In the genomic region with DNA sequence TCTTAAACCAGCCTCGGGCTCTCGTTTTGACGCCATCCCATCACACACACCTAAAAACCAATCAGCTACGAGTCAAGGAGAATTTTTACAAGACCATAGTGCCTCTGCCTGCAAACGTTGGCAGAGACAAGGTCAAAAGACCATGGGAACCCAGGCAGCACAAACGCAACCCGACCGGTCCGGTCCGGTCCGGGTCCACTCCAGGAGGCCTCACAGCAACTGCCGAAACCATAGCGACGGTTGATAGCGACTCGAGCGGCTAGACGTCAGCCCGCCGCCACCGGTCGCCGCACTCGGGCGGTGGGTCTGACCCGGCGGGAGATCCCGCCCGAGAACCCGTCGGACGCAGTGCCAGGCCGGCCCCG, we compare ENCODE assay signal across 7 mouse cellular contexts. TPM values are rescaled to one million over a fixed set of nuclear protein-coding genes. Genes with fewer than 3 reads are reported as not detected.
A peak's percentile ranks its signal among the peaks of the same experiment; 100 is the strongest.
DNase-seq lines count a peak whose midpoint lies in the region; ATAC-seq and TF ChIP-seq lines count a peak whose summit lies in the region.

Gene BC049715, plus strand, starts transcription at position 111 of the 365 bp plus-strand sequence.

- TF ChIP-seq EP300 in CH12.LX (IDR thresholded peaks at IDR 0.05; ENCODE audit: low read length) = no peak

- in situ Hi-C loops in CH12.LX (cut with MboI; ENCODE audit: low pct_ligation_motif_present, low pct_unique_long_range_greater_than_20kb, low sequenced_read_pairs) = no loop called here

- peaks cover 17 to 28% of the 10 kb centered on the region in 2 experiments for H3K36me3 ChIP-seq in CH12.LX (replicated peaks in 1 of 2; ENCODE audit: control insufficient read depth in 1 of 2, insufficient read depth in 1 of 2, low read length in 1 of 2)
- H3K36me3 ChIP-seq in forebrain, embryonic 13.5 days (ENCODE audit: poor library complexity, severe bottlenecking) = peaks cover 26% of the 10 kb centered on the region
- H3K36me3 ChIP-seq in liver, embryonic 12.5 days = peaks cover 30% of the 10 kb centered on the region
- peaks cover 8% of the 10 kb centered on the region; the same call in 1 of the 2 replicates for H3K36me3 ChIP-seq in stomach, embryonic 16.5 days (ENCODE audit: control insufficient read depth, insufficient read depth, low read length)

- no peaks in the 10 kb centered on the region for H3K27me3 ChIP-seq in CH12.LX (replicated peaks)
- H3K27me3 ChIP-seq in forebrain, embryonic 13.5 days = peaks cover 12% of the 10 kb centered on the region; the same call in 1 of the 2 replicates
- H3K27me3 ChIP-seq in liver, embryonic 12.5 days (replicated peaks) = 0 out of 2 replicates have a peak, but pooled peaks cover 3% of the 10 kb centered on the region
- H3K27me3 ChIP-seq in stomach, embryonic 16.5 days (ENCODE audit: control insufficient read depth, insufficient read depth, low read length) = no peaks in the 10 kb centered on the region

- DNase-seq in 3T3-L1 (ENCODE audit: low read depth, low spot score) (peak; percentile 61), CH12.LX (ENCODE audit: extremely low read depth) (no peak)
- DNase-seq in gastrocnemius, postnatal 4 days (ENCODE audit: low spot score in 2 of 2) = no peak
- no peak for DNase-seq in adrenal gland, adult 8-10 months

- peak within 1 kb of the TSS; percentile 98 for H3K9ac ChIP-seq in CH12.LX (ENCODE audit: insufficient read depth, low read depth)
- peak within 1 kb of the TSS; percentile 88 for H3K9ac ChIP-seq in forebrain, embryonic 13.5 days
- peak within 1 kb of the TSS; percentile 98 for H3K9ac ChIP-seq in liver, embryonic 12.5 days
- peak within 1 kb of the TSS; percentile 99 for H3K9ac ChIP-seq in stomach, embryonic 16.5 days (ENCODE audit: low read length)

- no peak for TF ChIP-seq POLR2A in CH12.LX (IDR thresholded peaks at IDR 0.05; ENCODE audit: low read depth, low read length)

- TF ChIP-seq RAD21 in CH12.LX (IDR thresholded peaks at IDR 0.05; ENCODE audit: low read depth, low read length) = no peak

- H3K79me2 ChIP-seq in CH12.LX (replicated peaks; ENCODE audit: control insufficient read depth, extremely low read depth, insufficient read depth, poor library complexity, severe bottlenecking) = peaks cover 43% of the 10 kb centered on the region

- H3K9me3 ChIP-seq in CH12.LX (replicated peaks; ENCODE audit: low read length) = no peaks in the 10 kb centered on the region
- H3K9me3 ChIP-seq in forebrain, embryonic 13.5 days (replicated peaks) = no peaks in the 10 kb centered on the region
- no peaks in the 10 kb centered on the region for H3K9me3 ChIP-seq in liver, embryonic 12.5 days (replicated peaks)
- H3K9me3 ChIP-seq in stomach, embryonic 16.5 days (replicated peaks; ENCODE audit: control insufficient read depth, low read length) = no peaks in the 10 kb centered on the region

- dilution Hi-C loops in CH12.LX (cut with MboI; ENCODE audit: extremely low pct_ligation_motif_present, extremely low pct_unique_long_range_greater_than_20kb, low sequenced_read_pairs) = no loop called here

- peak within 1 kb of the TSS; percentile 58 for H3K27ac ChIP-seq in CH12.LX (ENCODE audit: insufficient read depth, low read depth)
- H3K27ac ChIP-seq in forebrain, embryonic 13.5 days = peak within 1 kb of the TSS; percentile 58; the same call in 1 of the 2 replicates
- H3K27ac ChIP-seq in liver, embryonic 12.5 days = peak within 1 kb of the TSS; percentile 87
- H3K27ac ChIP-seq in stomach, embryonic 16.5 days (ENCODE audit: low read length) = peak within 1 kb of the TSS; percentile 83

- peak within 1 kb of the TSS; percentile 100 for H3K4me2 ChIP-seq in CH12.LX (ENCODE audit: insufficient read depth, low read depth, poor library complexity, severe bottlenecking)
- peak within 1 kb of the TSS; percentile 78 for H3K4me2 ChIP-seq in forebrain, embryonic 13.5 days
- peak within 1 kb of the TSS; percentile 87 for H3K4me2 ChIP-seq in liver, embryonic 12.5 days
- H3K4me2 ChIP-seq in stomach, embryonic 16.5 days (ENCODE audit: low read depth, low read length) = peak within 1 kb of the TSS; percentile 95

- peak within 1 kb of the TSS; percentile 84 to 93 (median 91) for H3K4me3 ChIP-seq in CH12.LX (replicated peaks in 1 of 3; ENCODE audit: low read depth in 2 of 3, low read length in 2 of 3, poor library complexity in 1 of 3)
- H3K4me3 ChIP-seq in forebrain, embryonic 13.5 days = peak within 1 kb of the TSS; percentile 79
- H3K4me3 ChIP-seq in liver, embryonic 12.5 days = peak within 1 kb of the TSS; percentile 97
- H3K4me3 ChIP-seq in stomach, embryonic 16.5 days (replicated peaks; ENCODE audit: low read length) = peak within 1 kb of the TSS; percentile 100

- no peak for TF ChIP-seq CTCF in CH12.LX (conservative IDR thresholded peaks at IDR 0.05 in 1 of 2, IDR thresholded peaks at IDR 0.05 in 1 of 2; ENCODE audit: low read depth in 2 of 2, low read length in 2 of 2)

- under 1% methylated on average over 34 of the region's 34 CpGs for WGBS in forebrain, embryonic 13.5 days
- under 1% methylated on average over 34 of the region's 34 CpGs for WGBS in liver, embryonic 12.5 days (ENCODE audit: insufficient replicate concordance)
- under 1% methylated on average over 34 of the region's 34 CpGs for WGBS in stomach, embryonic 16.5 days

- no peak; the same call in 1 of the 2 replicates for ATAC-seq in forebrain, embryonic 13.5 days
- peak; percentile 35; the same call in 1 of the 2 replicates for ATAC-seq in liver, embryonic 12.5 days
- ATAC-seq in stomach, embryonic 16.5 days (ENCODE audit: insufficient read depth, low FRiP score) = no peak

- H3K4me1 ChIP-seq in CH12.LX (ENCODE audit: control insufficient read depth in 1 of 2, insufficient read depth in 2 of 2) = peaks cover 3 to 39% of the 10 kb centered on the region in 2 experiments; a peak in 3 of 4 replicates
- H3K4me1 ChIP-seq in forebrain, embryonic 13.5 days = peaks cover 13% of the 10 kb centered on the region
- H3K4me1 ChIP-seq in liver, embryonic 12.5 days = peaks cover 16% of the 10 kb centered on the region
- 0 out of 2 replicates have a peak, but pooled peaks cover 3% of the 10 kb centered on the region for H3K4me1 ChIP-seq in stomach, embryonic 16.5 days (ENCODE audit: control insufficient read depth, insufficient read depth, low read length)

TF ChIP-seq in CH12.LX, 34 proteins besides CTCF, POLR2A, EP300 and RAD21:
- TF ChIP-seq ETS1 (conservative IDR thresholded peaks at IDR 0.05; ENCODE audit: low read depth, low read length) (no peak), NELFE (IDR thresholded peaks at IDR 0.05; ENCODE audit: low read depth, low read length) (no peak), TCF12 (IDR thresholded peaks at IDR 0.05; ENCODE audit: low read depth, low read length) (no peak), PAX5 (IDR thresholded peaks at IDR 0.05; ENCODE audit: low read length) (no peak), ZNF384 (IDR thresholded peaks at IDR 0.05; ENCODE audit: low read depth, low read length) (no peak), UBTF (IDR thresholded peaks at IDR 0.05; ENCODE audit: low read depth, low read length) (no peak; the same call in 1 of the 2 replicates), USF2 (conservative IDR thresholded peaks at IDR 0.05; ENCODE audit: low read depth, low read length) (no peak), ZC3H11A (IDR thresholded peaks at IDR 0.05; ENCODE audit: low read depth, low read length) (no peak), RCOR1 (conservative IDR thresholded peaks at IDR 0.05; ENCODE audit: low read depth, low read length) (no peak), MXI1 (IDR thresholded peaks at IDR 0.05; ENCODE audit: low read depth, low read length) (no peak), HCFC1 (IDR thresholded peaks at IDR 0.05; ENCODE audit: low read depth, low read length) (no peak), BHLHE40 (IDR thresholded peaks at IDR 0.05; ENCODE audit: low read depth, low read length) (no peak), SMC3 (IDR thresholded peaks at IDR 0.05; ENCODE audit: low read depth, low read length) (no peak), CHD1 (IDR thresholded peaks at IDR 0.05; ENCODE audit: low read depth, low read length) (no peak), MAX (IDR thresholded peaks at IDR 0.05; ENCODE audit: low read length) (no peak), GABPA (IDR thresholded peaks at IDR 0.05; ENCODE audit: insufficient replicate concordance, low read depth, low read length) (no peak)
TF ChIP-seq in CH12.LX: peak in this region for 0.

RNA-seq across cellular contexts. Expression of gene BC049715, which starts in this region (rescaled TPM):
- total RNA-seq in CH12.LX (2012; rRNA removed) (9.9 and 10.7 TPM in 2 replicates), CH12.LX (2014; rRNA removed) (8.8 and 10.1 TPM in 2 replicates)
- polyA plus RNA-seq in CH12.LX (2012; ENCODE audit: insufficient read length, low read depth) = 13.1 and 13.5 TPM in 2 replicates
- polyA plus RNA-seq in forebrain, embryonic 13.5 days (2015; fragmentation: Nextera tagmentation; extraction: Ambion mirVana) = 0.85 and 1.9 TPM in 2 replicates
- polyA plus RNA-seq in liver, embryonic 12.5 days (2016; fragmentation: Nextera tagmentation; extraction: Ambion mirVana) = 1.2 and 1.3 TPM in 2 replicates
- 0.46 and 2.6 TPM in 2 replicates for polyA plus RNA-seq in stomach, embryonic 16.5 days (2015; fragmentation: Nextera tagmentation; extraction: Ambion mirVana)
- under 1 TPM; 0.39 to 0.57 TPM for total RNA-seq in gastrocnemius, postnatal 4 days (2021)
- 1 to 10 TPM in 1 of 4 experiments, under 1 TPM in 3; 0.51 to 1.3 (median 0.97) TPM for total RNA-seq in adrenal gland, adult 8-10 months (2022)

Comparison
In these comparisons a context has a peak if more than half of its experiments do, and no peak if none do; other contexts are left out.
1. RNA of gene BC049715 (total RNA-seq): 8.8 to 10.7 TPM in CH12.LX; 0.51 to 1.3 TPM in adrenal gland, adult 8-10 months and 0.39 to 0.57 TPM in gastrocnemius, postnatal 4 days; every median in the first group is over 4 times any median in the second.
2. Peak in every context shown above with its lines, with median percentiles within 50 percentile points of each other: H3K27ac ChIP-seq, H3K4me2 ChIP-seq, H3K4me3 ChIP-seq and H3K9ac ChIP-seq.